Mouse (Mus musculus) left cerebral cortex, postnatal 14 days (tissue): Measurements from ENCODE around the gene Ltc4s. TPM values are rescaled to one million over a fixed set of nuclear protein-coding genes. Genes with fewer than 3 reads are reported as not detected.
A peak's percentile ranks its signal among the peaks of the same experiment; 100 is the strongest.

Experiments
- DNase-seq, 2 experiments: peaks; one replicate each; pipeline ENCODE4 v3.0.0; 2021 to 2022; ENCODE audit warnings: low spot score in 2 of 2, mixed read lengths in 1 of 2
- intact Hi-C: fragments of 180-260 bp; cut with DNase I; formaldehyde crosslinking; loops from one replicate; pipeline ENCODE4 v1.15.1; 2025
- microRNA-seq, 2 experiments: library from miRNA; unstranded; fragments of <30 nt; microRNA quantifications; one replicate each; pipeline ENCODE4 v1.2.0; 2022
- total RNA-seq, 2 experiments: library from RNA; stranded (reverse); gene quantifications; 2 replicates each; pipeline ENCODE4 v1.2.3; 2021

The Ltc4s gene
- total RNA-seq, 2 experiments from 2014 or later, result 11.4 to 11.6 TPM

GRCm38 (mm10) chr11:50210101-50210504, 28.3 kb downstream of the Ltc4s start:
- intact Hi-C loops, result loop anchor here (2.0 kb wide), 1 partner anchor 15 kb away; no protein-coding TSS in a partner anchor

GRCm38 (mm10) chr11:50208039-50208438, 30.4 kb downstream of the Ltc4s start:
- intact Hi-C loops, result no loop called here
- DNase-seq, result no peak

More at GRCm38 (mm10) chr11:50210101-50210504, 28.3 kb downstream of the Ltc4s start:
- peak; percentile 87 to 96 for DNase-seq

GRCm38 (mm10) chr11:50207344-50207743, 31.1 kb downstream of the Ltc4s start:
- intact Hi-C loops, result no loop called here
- no peak for DNase-seq

- intact Hi-C loops, result no loop called here
- DNase-seq, result no peak
These were observed 32.4 kb downstream of the Ltc4s start for GRCm38 (mm10) chr11:50206037-50206436.

GRCm38 (mm10) chr11:50205434-50205833, 33.0 kb downstream of the Ltc4s start:
- intact Hi-C loops, result no loop called here
- DNase-seq, result no peak

GRCm38 (mm10) chr11:50203302-50203827, 35.1 kb downstream of the Ltc4s start:
- intact Hi-C loops, result no loop called here
- DNase-seq, result no peak

GRCm38 (mm10) chr11:50201590-50201989, 36.8 kb downstream of the Ltc4s start:
- intact Hi-C loops, result no loop called here
- no peak for DNase-seq

GRCm38 (mm10) chr11:50200613-50201012, 37.8 kb downstream of the Ltc4s start:
- no peak for DNase-seq
- intact Hi-C loops, result no loop called here

- DNase-seq, result no peak
- intact Hi-C loops, result no loop called here
These were observed 39.5 kb downstream of the Ltc4s start for GRCm38 (mm10) chr11:50198916-50199315.

- DNase-seq, result no peak
- intact Hi-C loops, result no loop called here
These were observed 40.1 kb downstream of the Ltc4s start for GRCm38 (mm10) chr11:50198219-50198846.

GRCm38 (mm10) chr11:50197500-50197899, 40.9 kb downstream of the Ltc4s start:
- intact Hi-C loops, result no loop called here
- no peak for DNase-seq

- intact Hi-C loops, result no loop called here
- DNase-seq, result no peak
These were observed 43.6 kb downstream of the Ltc4s start for GRCm38 (mm10) chr11:50194793-50195192.

- intact Hi-C loops, result no loop called here
- DNase-seq, result no peak
These were observed 44.3 kb downstream of the Ltc4s start for GRCm38 (mm10) chr11:50194070-50194469.

- intact Hi-C loops, result no loop called here
- no peak for DNase-seq
These were observed 46.1 kb downstream of the Ltc4s start for GRCm38 (mm10) chr11:50192278-50192677.

- no peak for DNase-seq
- intact Hi-C loops, result no loop called here
These were observed 48.1 kb downstream of the Ltc4s start for GRCm38 (mm10) chr11:50190362-50190761.

GRCm38 (mm10) chr11:50188682-50189081, 49.7 kb downstream of the Ltc4s start:
- no peak for DNase-seq
- intact Hi-C loops, result no loop called here

Small RNAs within 50 kb of the gene (microRNA-seq; reads per million reads assigned to microRNA genes)
- gene Mir6919, result 0.67 to 1.8 reads per million in 2 experiments

Other genes starting within 250 kb of the Ltc4s start
- 100 to 1,000 TPM in 1 of 2 experiments, 10 to 100 TPM in 1; 95.7 to 106 TPM for gene Rnf130, start 213.3 kb downstream of the Ltc4s start, total RNA-seq
- 100 to 1,000 TPM in 1 of 2 experiments, 10 to 100 TPM in 1; 90.3 to 103 TPM for gene Tbc1d9b, start 107.2 kb downstream of the Ltc4s start, total RNA-seq
- gene Mrnip, start 64.2 kb downstream of the Ltc4s start, total RNA-seq, result 10 to 100 TPM; 15.1 to 18.1 TPM
- 100 to 1,000 TPM; 394 to 430 TPM for gene Sqstm1, start 27.8 kb downstream of the Ltc4s start, total RNA-seq
- 100 to 1,000 TPM in 1 of 2 experiments, 10 to 100 TPM in 1; 97.3 to 100 TPM for gene Mgat4b, start 27.7 kb downstream of the Ltc4s start, total RNA-seq
- gene Maml1, start 53.7 kb upstream of the Ltc4s start, total RNA-seq, result 1 to 10 TPM; 8.8 to 8.9 TPM
- 100 to 1,000 TPM; 404 to 407 TPM for gene Canx, start 87.1 kb upstream of the Ltc4s start, total RNA-seq
- gene Cby3, start 115.8 kb upstream of the Ltc4s start, total RNA-seq, result not detected
- 100 to 1,000 TPM; 201 to 225 TPM for gene Hnrnph1, start 138.4 kb upstream of the Ltc4s start, total RNA-seq
- gene Rufy1, start 192.5 kb upstream of the Ltc4s start, total RNA-seq, result 10 to 100 TPM; 25.5 to 25.8 TPM